Mouse (Mus musculus) midbrain, postnatal 0 days (tissue): ENCODE results near the gene Nkx2-5. TPM values are rescaled to one million over a fixed set of nuclear protein-coding genes. Genes with fewer than 3 reads are reported as not detected.

ENCODE experiments used
- ATAC-seq: fragments of 200-750 bp; cut with Nextera tagmentation; 2 replicates; pipeline ENCODE4 v1.8.0; 2017; ENCODE audit warnings: moderate number of reproducible peaks, mild to moderate bottlenecking, moderate TSS enrichment, moderate library complexity; ENCODE audit not compliant: low FRiP score
- DNase-seq: peaks from one replicate; pipeline ENCODE4 v3.0.0-alpha.2; 2015; ENCODE audit warnings: low spot score
- H3K27ac ChIP-seq: fragments of 300-500 bp; sonication (generic); 2 replicates; pipeline ENCODE4 v1.5.1; 2014; ENCODE audit warnings: low read depth, mild to moderate bottlenecking, low read length, mixed read lengths
- H3K27me3 ChIP-seq: fragments of 300-500 bp; sonication (generic); 2 replicates; pipeline ENCODE4 v1.6.1; 2014; ENCODE audit warnings: low read length, control low read depth, mixed read lengths; ENCODE audit not compliant: insufficient read depth
- H3K36me3 ChIP-seq: fragments of 300-500 bp; sonication (generic); 2 replicates; pipeline ENCODE4 v1.6.1; 2014; ENCODE audit warnings: low read length, control low read depth, mixed read lengths; ENCODE audit not compliant: insufficient read depth
- H3K4me1 ChIP-seq: fragments of 300-500 bp; sonication (generic); 2 replicates; pipeline ENCODE4 v1.6.1; 2014; ENCODE audit warnings: mild to moderate bottlenecking, control low read depth, antibody characterized with exemption, low read length, mixed read lengths; ENCODE audit not compliant: insufficient read depth
- H3K4me2 ChIP-seq: fragments of 300-500 bp; sonication (generic); 2 replicates; pipeline ENCODE4 v1.6.1; 2014; ENCODE audit warnings: low read depth, mild to moderate bottlenecking, low read length, mixed read lengths; ENCODE audit not compliant: poor library complexity, severe bottlenecking
- H3K4me3 ChIP-seq: fragments of 300-500 bp; sonication (generic); 2 replicates; pipeline ENCODE4 v1.5.1; 2014; ENCODE audit warnings: low read depth, mild to moderate bottlenecking, low read length, moderate library complexity
- H3K9ac ChIP-seq: fragments of 300-500 bp; sonication (generic); replicated peaks from 2 replicates; pipeline ENCODE4 v1.6.1; 2014; ENCODE audit warnings: mild to moderate bottlenecking, low read length, moderate library complexity, mixed read lengths; ENCODE audit not compliant: poor library complexity, severe bottlenecking
- H3K9me3 ChIP-seq: fragments of 300-500 bp; sonication (generic); 2 replicates; pipeline ENCODE4 v1.6.1; 2016; ENCODE audit warnings: low read length, control low read depth
- CTCF ChIP-seq: IDR thresholded peaks from 2 replicates; pipeline ENCODE4 v1.5.1; 2016; ENCODE audit warnings: antibody characterized with exemption, mild to moderate bottlenecking
- WGBS: fragments of 180-500 bp; shearing (Covaris S2); extraction: QIAGEN DNeasy Blood & Tissue Kit; methylation state at CpG from one replicate; pipeline ENCODE4 v1.1.7; 2014; 5-methylcytosine and 5-hydroxymethylcytosine counted together
- polyA plus RNA-seq: library from polyadenylated mRNA; unstranded; fragments of >200 nt; fragmentation: Nextera tagmentation; extraction: Ambion mirVana; gene quantifications from 2 replicates; pipeline ENCODE4 v1.2.1, GENCODE M21; 2015
- total RNA-seq: library from RNA; depleted of rRNA; stranded (reverse); fragments of >200 nt; gene quantifications from 2 replicates; pipeline ENCODE4 v1.2.3, GENCODE M21; 2014

Gene Nkx2-5
- total and polyA plus RNA-seq, 2 experiments from 2014 or later = not detected

DNA sequence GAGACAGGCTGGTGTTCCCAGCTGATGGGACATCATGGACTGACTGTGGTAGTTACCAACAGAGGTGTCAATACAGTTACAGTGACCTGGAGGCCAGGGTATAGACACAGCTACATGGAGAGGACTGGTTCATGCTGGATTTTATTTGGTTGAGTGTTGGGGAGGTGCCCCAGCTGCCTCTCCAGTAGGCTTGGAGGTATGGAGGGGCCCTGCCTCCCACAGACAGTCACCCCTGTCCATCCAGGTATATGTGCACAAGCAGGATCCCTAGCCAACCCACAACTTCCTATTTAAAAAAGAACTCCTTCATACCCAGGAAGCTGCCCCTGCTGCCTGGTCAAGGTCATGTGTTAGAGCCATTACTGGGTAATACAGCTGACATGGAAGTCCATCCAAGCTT lies 27.0 kb downstream of the Nkx2-5 start:
- Histone ChIP-seq H3K9ac (no peak overlapping the region), H3K9me3 (no peaks in the 10 kb centered on the region), H3K4me3 (no peak overlapping the region), H3K4me2 (no peak overlapping the region), H3K27ac (no peak overlapping the region), H3K36me3 (no peaks in the 10 kb centered on the region), H3K4me1 (no peaks in the 10 kb centered on the region), H3K27me3 (peaks cover 4% of the 10 kb centered on the region; the same call in 1 of the 2 replicates)
- ATAC-seq = no peak
- DNase-seq = no peak
- no peak for TF ChIP-seq CTCF

DNA sequence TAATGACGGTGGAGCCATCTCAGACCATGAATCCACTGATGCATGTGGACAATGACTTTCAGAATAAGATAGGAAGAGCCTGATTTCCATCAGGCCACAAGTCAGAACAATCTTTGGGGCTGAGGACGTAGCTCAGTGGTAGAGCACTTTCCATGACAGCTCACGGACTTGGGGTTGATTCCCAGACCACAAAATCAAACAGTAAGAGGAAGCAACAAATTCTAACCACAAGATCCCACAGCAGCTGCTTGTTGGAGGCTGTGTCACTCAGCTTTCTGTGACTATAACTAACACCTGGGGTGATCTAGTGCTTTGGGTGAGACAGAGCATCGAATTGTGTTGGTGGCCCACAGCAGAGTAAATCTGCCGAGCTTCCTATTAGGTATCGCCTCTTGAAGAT lies 28.0 kb downstream of the Nkx2-5 start:
- TF ChIP-seq CTCF = no peak
- Histone ChIP-seq H3K4me3 (no peak overlapping the region), H3K27ac (no peak overlapping the region), H3K9me3 (no peaks in the 10 kb centered on the region), H3K9ac (no peak overlapping the region), H3K4me1 (no peaks in the 10 kb centered on the region), H3K36me3 (no peaks in the 10 kb centered on the region), H3K4me2 (no peak overlapping the region), H3K27me3 (peaks cover 4% of the 10 kb centered on the region; the same call in 1 of the 2 replicates)
- no peak for DNase-seq
- 83% methylated on average over 6 of the region's 6 CpGs for WGBS
- no peak for ATAC-seq

GRCm38 (mm10) chr17:26813497-26813896 lies 31.3 kb downstream of the Nkx2-5 start:
- WGBS = 85% methylated on average over 9 of the region's 9 CpGs

GRCm38 (mm10) chr17:26812607-26813006 lies 32.2 kb downstream of the Nkx2-5 start:
- H3K36me3 ChIP-seq = no peaks in the 10 kb centered on the region
- TF ChIP-seq CTCF = no peak
- no peak for DNase-seq
- H3K9me3 ChIP-seq = no peaks in the 10 kb centered on the region
- 71% methylated on average over 2 of the region's 2 CpGs for WGBS
- H3K4me1 ChIP-seq = no peaks in the 10 kb centered on the region
- no peak overlapping the region for H3K4me3 ChIP-seq
- ATAC-seq = no peak
- H3K9ac ChIP-seq = no peak overlapping the region
- no peaks in the 10 kb centered on the region for H3K27me3 ChIP-seq
- H3K27ac ChIP-seq = no peak overlapping the region
- no peak overlapping the region for H3K4me2 ChIP-seq

More at GRCm38 (mm10) chr17:26813497-26813896, 31.3 kb downstream of the Nkx2-5 start:
- Histone ChIP-seq H3K9me3 (no peaks in the 10 kb centered on the region), H3K27ac (no peak overlapping the region), H3K4me1 (no peaks in the 10 kb centered on the region), H3K4me3 (no peak overlapping the region), H3K36me3 (no peaks in the 10 kb centered on the region), H3K4me2 (no peak overlapping the region), H3K9ac (no peak overlapping the region), H3K27me3 (peaks cover 4% of the 10 kb centered on the region; the same call in 1 of the 2 replicates)
- DNase-seq = no peak
- no peak for ATAC-seq
- TF ChIP-seq CTCF = no peak

- Histone ChIP-seq H3K9ac (no peak overlapping the region), H3K4me2 (no peak overlapping the region), H3K4me3 (no peak overlapping the region), H3K27ac (no peak overlapping the region), H3K27me3 (no peaks in the 10 kb centered on the region), H3K9me3 (no peaks in the 10 kb centered on the region), H3K4me1 (no peaks in the 10 kb centered on the region), H3K36me3 (no peaks in the 10 kb centered on the region)
- ATAC-seq (no peak), DNase-seq (no peak)
- TF ChIP-seq CTCF = no peak
- WGBS = 82% methylated on average over 3 of the region's 3 CpGs
Observed at GRCm38 (mm10) chr17:26802886-26803285, 41.9 kb downstream of the Nkx2-5 start.

- no peak for TF ChIP-seq CTCF
- Histone ChIP-seq H3K4me2 (no peak overlapping the region), H3K27ac (no peak overlapping the region), H3K9me3 (no peaks in the 10 kb centered on the region), H3K9ac (no peak overlapping the region), H3K4me1 (no peaks in the 10 kb centered on the region), H3K36me3 (peaks cover 7% of the 10 kb centered on the region), H3K4me3 (no peak overlapping the region), H3K27me3 (no peaks in the 10 kb centered on the region; the same call in 1 of the 2 replicates)
- WGBS = 75% methylated on average over 6 of the region's 6 CpGs
- ATAC-seq (no peak), DNase-seq (no peak)
Observed at GRCm38 (mm10) chr17:26797379-26798128, 47.3 kb downstream of the Nkx2-5 start.
